Mouse (Mus musculus) forebrain, embryonic 13.5 days (tissue): Measurements from ENCODE around the gene Usp50. TPM values are rescaled to one million over a fixed set of nuclear protein-coding genes. Genes with fewer than 3 reads are reported as not detected.

ENCODE experiments used
- ATAC-seq: fragments of 200-750 bp; cut with Nextera tagmentation; 2 replicates; pipeline ENCODE4 v1.8.0; 2017
- H3K27ac ChIP-seq: fragments of 300-500 bp; sonication (generic); 2 replicates; pipeline ENCODE4 v1.5.1; 2015; ENCODE audit warnings: inconsistent platforms, mild to moderate bottlenecking, moderate library complexity
- H3K27me3 ChIP-seq: fragments of 300-500 bp; sonication (generic); 2 replicates; pipeline ENCODE4 v1.6.1; 2015; ENCODE audit warnings: mild to moderate bottlenecking, inconsistent platforms
- H3K36me3 ChIP-seq: fragments of 300-500 bp; sonication (generic); 2 replicates; pipeline ENCODE4 v1.6.1; 2015; ENCODE audit warnings: mild to moderate bottlenecking, inconsistent platforms; ENCODE audit not compliant: poor library complexity, severe bottlenecking
- H3K4me1 ChIP-seq: fragments of 300-500 bp; sonication (generic); 2 replicates; pipeline ENCODE4 v1.6.1; 2015; ENCODE audit warnings: inconsistent platforms
- H3K4me2 ChIP-seq: fragments of 300-500 bp; sonication (generic); 2 replicates; pipeline ENCODE4 v1.6.1; 2015; ENCODE audit warnings: inconsistent platforms, mild to moderate bottlenecking, moderate library complexity
- H3K4me3 ChIP-seq: fragments of 300-500 bp; sonication (generic); 2 replicates; pipeline ENCODE4 v1.5.1; 2015; ENCODE audit warnings: mild to moderate bottlenecking, inconsistent platforms
- H3K9ac ChIP-seq: fragments of 300-500 bp; sonication (generic); 2 replicates; pipeline ENCODE4 v1.6.1; 2015; ENCODE audit warnings: mild to moderate bottlenecking, inconsistent platforms
- H3K9me3 ChIP-seq: fragments of 300-500 bp; sonication (generic); replicated peaks from 2 replicates; pipeline ENCODE4 v1.6.1; 2016; ENCODE audit warnings: inconsistent platforms
- WGBS: fragments of 180-500 bp; shearing (Covaris S2); methylation state at CpG from one replicate; pipeline ENCODE4 v1.1.7; 2015; 5-methylcytosine and 5-hydroxymethylcytosine counted together
- polyA plus RNA-seq: library from polyadenylated mRNA; unstranded; fragments of >200 nt; fragmentation: Nextera tagmentation; extraction: Ambion mirVana; gene quantifications from 2 replicates; pipeline ENCODE4 v1.2.1, GENCODE M21; 2015

The Usp50 gene
- polyA plus RNA-seq, 1 experiment from 2014 or later, result 3.3 TPM

DNA sequence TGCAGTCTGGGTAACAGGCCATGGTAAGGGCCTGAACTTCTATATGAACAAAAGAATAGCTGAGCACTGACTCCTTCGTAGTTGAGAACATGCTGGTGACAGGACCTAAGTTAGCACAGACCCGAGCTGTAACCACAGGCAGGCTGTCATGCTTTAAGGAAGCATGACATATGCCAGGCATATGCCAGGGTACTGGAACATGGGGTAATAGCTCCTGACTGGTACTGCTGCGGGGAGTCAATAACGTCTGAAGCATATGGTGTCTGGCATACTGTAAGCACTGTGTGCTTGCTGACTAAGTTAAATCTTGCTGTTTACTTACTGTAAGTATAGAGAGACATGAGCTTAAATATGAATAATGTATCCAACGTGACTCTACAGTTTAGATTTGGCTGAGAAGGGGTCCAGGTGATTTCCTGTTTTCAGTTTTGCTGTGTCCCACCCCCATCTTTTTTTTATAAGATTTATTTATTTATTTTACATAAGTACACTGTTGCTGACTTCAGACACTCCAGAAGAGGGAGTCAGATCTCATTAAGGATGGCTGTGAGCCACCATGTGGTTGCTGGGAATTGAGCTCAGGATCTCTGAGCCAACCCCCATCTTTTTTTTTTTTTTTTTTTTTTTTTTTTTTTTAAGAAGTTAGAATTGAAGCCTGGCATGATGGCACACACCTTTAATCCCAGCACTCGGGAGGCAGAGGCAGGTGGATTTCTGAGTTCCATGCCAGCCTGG, 47.8 kb downstream of the Usp50 start:
- H3K36me3 ChIP-seq, result peaks cover 76% of the 10 kb centered on the region
- no peaks in the 10 kb centered on the region for H3K27me3 ChIP-seq
- no peaks in the 10 kb centered on the region for H3K9me3 ChIP-seq
- H3K4me2 ChIP-seq, result no peak overlapping the region
- ATAC-seq, result peak; percentile 96; the same call in 1 of the 2 replicates
- H3K9ac ChIP-seq, result no peak overlapping the region
- WGBS, result 91% methylated on average over 6 of the region's 6 CpGs
- no peak overlapping the region for H3K4me3 ChIP-seq
- no peaks in the 10 kb centered on the region for H3K4me1 ChIP-seq
- H3K27ac ChIP-seq, result no peak overlapping the region

GRCm38 (mm10) chr2:126730502-126730901, 52.8 kb downstream of the Usp50 start:
- Histone ChIP-seq H3K27me3 (no peaks in the 10 kb centered on the region), H3K9me3 (no peaks in the 10 kb centered on the region), H3K36me3 (peaks cover 78% of the 10 kb centered on the region), H3K4me2 (no peak overlapping the region), H3K4me3 (no peak overlapping the region), H3K27ac (no peak overlapping the region), H3K4me1 (no peaks in the 10 kb centered on the region), H3K9ac (no peak overlapping the region)
- ATAC-seq, result no peak
- 89% methylated on average over 2 of the region's 2 CpGs for WGBS

- Histone ChIP-seq H3K36me3 (peaks cover 66% of the 10 kb centered on the region), H3K27ac (no peak overlapping the region), H3K4me2 (no peak overlapping the region), H3K9me3 (no peaks in the 10 kb centered on the region), H3K4me1 (no peaks in the 10 kb centered on the region), H3K4me3 (no peak overlapping the region), H3K27me3 (no peaks in the 10 kb centered on the region), H3K9ac (no peak overlapping the region)
- no peak for ATAC-seq
- over 99% methylated on average over 4 of the region's 4 CpGs for WGBS
Observed at GRCm38 (mm10) chr2:126729207-126729606, 54.1 kb downstream of the Usp50 start.

DNA sequence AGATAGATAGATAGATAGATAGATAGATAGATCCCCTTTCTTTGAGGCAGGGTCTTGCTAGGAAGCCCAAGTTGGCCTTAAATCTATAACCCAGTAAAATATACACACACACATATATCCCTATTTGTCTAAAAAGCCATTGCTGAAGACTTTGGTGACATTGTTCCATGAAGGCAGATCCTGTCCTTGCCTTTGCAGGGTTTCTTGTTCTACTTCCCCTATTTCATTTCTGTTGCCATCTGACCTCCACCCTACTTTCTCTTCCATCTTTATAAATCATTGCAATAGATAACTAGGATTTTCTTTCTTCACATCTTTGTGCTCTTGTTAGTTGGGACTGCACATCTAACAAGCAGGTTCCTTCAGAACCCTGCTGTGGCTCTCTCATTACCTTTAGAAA, 70.3 kb downstream of the Usp50 start:
- H3K27me3 ChIP-seq, result no peaks in the 10 kb centered on the region
- H3K4me1 ChIP-seq, result peaks cover 8% of the 10 kb centered on the region
- no peak overlapping the region for H3K4me2 ChIP-seq
- no peak for ATAC-seq
- H3K27ac ChIP-seq, result no peak overlapping the region
- no peak overlapping the region for H3K9ac ChIP-seq
- H3K36me3 ChIP-seq, result no peaks in the 10 kb centered on the region
- no peak overlapping the region for H3K4me3 ChIP-seq
- H3K9me3 ChIP-seq, result no peaks in the 10 kb centered on the region

- no peaks in the 10 kb centered on the region for H3K36me3 ChIP-seq
- peaks cover 11% of the 10 kb centered on the region for H3K4me1 ChIP-seq
- H3K27ac ChIP-seq, result no peak overlapping the region
- ATAC-seq, result no peak
- no peak overlapping the region for H3K4me3 ChIP-seq
- H3K9ac ChIP-seq, result no peak overlapping the region
- WGBS, result 93% methylated on average over 5 of the region's 5 CpGs
- no peak overlapping the region for H3K4me2 ChIP-seq
- H3K9me3 ChIP-seq, result no peaks in the 10 kb centered on the region
- no peaks in the 10 kb centered on the region for H3K27me3 ChIP-seq
Observed at GRCm38 (mm10) chr2:126712526-126712925, 70.7 kb downstream of the Usp50 start.

DNA sequence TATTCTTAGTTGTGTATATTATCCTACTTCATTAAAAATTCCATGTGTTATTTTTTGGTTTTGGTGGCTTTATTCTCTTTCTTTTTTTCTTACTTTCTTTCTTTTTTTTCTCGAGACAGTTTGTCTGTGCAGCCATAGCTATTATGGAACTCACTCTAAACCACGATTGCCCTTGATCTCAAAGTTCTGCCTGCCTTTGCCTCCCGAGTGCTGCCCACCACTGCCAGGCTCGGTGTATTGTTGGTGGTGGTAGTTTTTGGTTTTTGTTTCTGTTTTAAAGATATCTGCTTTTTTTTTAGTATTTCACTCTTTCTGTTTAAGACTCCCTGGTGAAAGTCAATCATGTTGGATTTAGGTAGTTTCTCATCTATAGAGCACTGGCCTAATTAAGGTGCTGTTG, 74.9 kb downstream of the Usp50 start:
- Histone ChIP-seq H3K4me2 (peak overlapping the region; percentile 74), H3K27me3 (peaks cover 13% of the 10 kb centered on the region), H3K4me1 (peaks cover 11% of the 10 kb centered on the region), H3K9me3 (no peaks in the 10 kb centered on the region), H3K4me3 (peak overlapping the region; percentile 91; the same call in 1 of the 2 replicates), H3K36me3 (no peaks in the 10 kb centered on the region), H3K9ac (peak overlapping the region; percentile 93; the same call in 1 of the 2 replicates), H3K27ac (no peak overlapping the region)
- 85% methylated on average over 4 of the region's 4 CpGs for WGBS
- ATAC-seq, result no peak

DNA sequence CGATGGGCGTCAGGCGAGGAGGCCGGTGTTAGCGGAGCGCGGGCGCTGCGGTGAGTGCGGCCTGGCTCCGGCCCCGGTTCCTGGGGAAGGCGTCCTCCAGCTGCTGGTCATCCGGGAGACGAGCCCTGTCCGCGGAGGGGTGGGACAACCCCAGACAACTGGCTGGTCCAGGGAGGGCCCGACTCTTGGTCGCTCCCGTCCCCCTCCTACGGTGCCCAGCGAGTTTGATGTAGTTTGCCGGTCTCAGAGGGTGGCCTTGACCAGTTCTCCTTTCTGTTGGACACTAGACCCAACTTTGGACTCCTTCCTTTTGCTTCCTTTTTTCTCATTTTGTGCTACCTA, 75.9 kb downstream of the Usp50 start:
- H3K4me1 ChIP-seq, result peaks cover 11% of the 10 kb centered on the region
- H3K4me3 ChIP-seq, result peak overlapping the region; percentile 91
- under 1% methylated on average over 23 of the region's 23 CpGs for WGBS
- H3K4me2 ChIP-seq, result peak overlapping the region; percentile 74
- ATAC-seq, result no peak; the same call in 1 of the 2 replicates
- peak overlapping the region; percentile 93 for H3K9ac ChIP-seq
- peak overlapping the region; percentile 86 for H3K27ac ChIP-seq
- peaks cover 17% of the 10 kb centered on the region for H3K27me3 ChIP-seq
- no peaks in the 10 kb centered on the region for H3K36me3 ChIP-seq
- no peaks in the 10 kb centered on the region for H3K9me3 ChIP-seq

- 3% methylated on average over 47 of the region's 47 CpGs for WGBS
- peaks cover 11% of the 10 kb centered on the region for H3K4me1 ChIP-seq
Observed at GRCm38 (mm10) chr2:126706759-126707437, 76.4 kb downstream of the Usp50 start, which contains the start of gene Usp8. Gene Usp8, plus strand, starts transcription at chr2:126707328.

DNA sequence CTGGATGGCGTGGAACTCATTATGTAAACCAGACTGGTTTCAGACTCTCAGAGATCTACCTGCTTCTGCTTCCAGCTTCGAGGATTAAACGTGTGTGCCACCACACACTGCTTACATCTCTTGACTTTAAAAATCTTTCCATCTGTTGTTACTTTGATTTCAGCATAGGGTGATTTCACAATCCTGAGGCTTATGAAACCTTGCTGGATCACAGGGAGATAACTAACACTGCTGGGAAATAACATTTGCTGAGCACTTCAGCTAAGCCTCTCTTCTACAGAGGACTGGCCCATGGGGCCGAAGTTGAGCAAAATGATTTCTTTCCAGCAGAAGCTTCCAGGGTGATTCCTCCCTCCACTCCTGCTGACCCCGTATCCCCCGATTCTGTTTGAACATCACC, 88.0 kb downstream of the Usp50 start:
- no peak for ATAC-seq
- Histone ChIP-seq H3K4me1 (no peaks in the 10 kb centered on the region), H3K4me3 (no peak overlapping the region), H3K27me3 (no peaks in the 10 kb centered on the region), H3K9ac (no peak overlapping the region), H3K27ac (no peak overlapping the region), H3K36me3 (no peaks in the 10 kb centered on the region), H3K9me3 (no peaks in the 10 kb centered on the region), H3K4me2 (no peak overlapping the region)
- 86% methylated on average over 6 of the region's 6 CpGs for WGBS

More at GRCm38 (mm10) chr2:126706759-126707437, 76.4 kb downstream of the Usp50 start, which contains the start of gene Usp8:
- peak; percentile 100 for ATAC-seq
- H3K27me3 ChIP-seq, result peaks cover 17% of the 10 kb centered on the region
- H3K9me3 ChIP-seq, result no peaks in the 10 kb centered on the region
- peak within 1 kb of the TSS; percentile 74 for H3K4me2 ChIP-seq
- peak within 1 kb of the TSS; percentile 86 for H3K27ac ChIP-seq
- H3K36me3 ChIP-seq, result no peaks in the 10 kb centered on the region
- peak within 1 kb of the TSS; percentile 91 for H3K4me3 ChIP-seq
- peak within 1 kb of the TSS; percentile 93 for H3K9ac ChIP-seq

DNA sequence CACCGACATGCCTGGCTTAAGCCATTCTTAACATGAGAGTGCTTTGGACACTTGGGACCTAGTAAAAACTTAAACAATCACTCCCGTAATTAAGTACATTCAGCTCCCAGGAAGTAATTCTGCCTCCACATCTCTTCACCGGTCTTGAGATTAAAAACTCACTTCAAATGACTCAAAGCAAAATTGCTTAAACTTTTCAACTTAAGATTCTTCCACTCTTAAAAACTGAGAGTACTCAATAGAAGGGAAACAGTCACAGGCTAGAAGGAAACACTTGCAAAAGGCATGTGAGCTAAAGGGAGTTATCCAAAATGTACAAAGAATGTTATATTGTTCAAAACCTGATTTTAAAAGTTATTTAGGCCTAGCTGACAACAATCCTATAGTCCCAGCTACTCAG, 92.0 kb downstream of the Usp50 start:
- Histone ChIP-seq H3K4me2 (no peak overlapping the region), H3K4me1 (no peaks in the 10 kb centered on the region), H3K27ac (no peak overlapping the region), H3K4me3 (no peak overlapping the region), H3K9ac (no peak overlapping the region), H3K9me3 (no peaks in the 10 kb centered on the region), H3K27me3 (no peaks in the 10 kb centered on the region), H3K36me3 (no peaks in the 10 kb centered on the region)
- no peak for ATAC-seq
- WGBS, result 87% methylated on average over 3 of the region's 3 CpGs

DNA sequence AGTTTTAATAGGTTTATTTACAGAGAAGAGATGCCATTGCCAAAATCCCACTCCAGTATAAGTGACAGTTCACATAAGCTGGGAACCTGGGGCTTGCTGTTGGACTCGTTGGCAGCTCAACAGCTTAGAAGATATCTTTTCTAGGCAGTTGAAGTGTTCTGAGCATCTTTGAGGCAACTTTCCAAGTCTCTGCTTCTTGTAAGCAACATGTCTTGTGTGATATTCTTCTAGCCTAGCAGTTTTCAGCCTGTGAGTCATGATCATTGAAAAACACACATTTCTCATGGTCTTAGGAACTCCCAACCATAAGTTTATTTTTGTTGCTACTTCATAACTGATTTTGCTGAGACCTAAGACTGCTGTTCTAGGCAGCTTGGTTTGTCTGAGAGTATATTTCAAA, 100.3 kb downstream of the Usp50 start:
- Histone ChIP-seq H3K9ac (no peak overlapping the region), H3K4me3 (no peak overlapping the region), H3K36me3 (peaks cover 29% of the 10 kb centered on the region), H3K27ac (no peak overlapping the region), H3K4me1 (no peaks in the 10 kb centered on the region), H3K4me2 (no peak overlapping the region), H3K27me3 (no peaks in the 10 kb centered on the region), H3K9me3 (peaks cover 4% of the 10 kb centered on the region; the same call in 1 of the 2 replicates)
- ATAC-seq, result no peak
- 94% methylated on average over 1 of the region's 1 CpGs for WGBS

DNA sequence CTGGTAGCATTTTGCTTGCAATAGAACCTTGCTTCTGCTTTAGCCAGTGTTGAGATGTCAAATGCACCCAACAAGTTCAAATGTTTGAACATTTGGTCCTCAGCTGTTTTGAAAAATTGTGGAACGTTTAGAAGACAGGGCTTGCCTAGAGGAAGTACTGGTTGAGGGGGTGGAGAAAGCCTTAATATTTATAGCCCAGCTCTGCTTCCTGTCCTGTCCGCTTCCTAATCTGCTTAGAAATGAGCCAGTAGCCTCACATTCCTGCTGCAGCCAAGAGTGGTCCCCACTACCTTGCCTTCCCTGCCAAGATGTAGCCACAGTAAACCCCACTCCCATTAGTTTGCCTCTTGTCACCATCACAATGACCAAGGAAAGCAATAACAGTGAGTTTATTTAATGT, 100.9 kb downstream of the Usp50 start:
- Histone ChIP-seq H3K4me1 (peaks cover 4% of the 10 kb centered on the region; the same call in 1 of the 2 replicates), H3K4me3 (no peak overlapping the region), H3K36me3 (peaks cover 29% of the 10 kb centered on the region), H3K27ac (no peak overlapping the region), H3K9me3 (peaks cover 4% of the 10 kb centered on the region; the same call in 1 of the 2 replicates), H3K27me3 (no peaks in the 10 kb centered on the region), H3K4me2 (no peak overlapping the region), H3K9ac (no peak overlapping the region)
- no peak for ATAC-seq
- 91% methylated on average over 2 of the region's 2 CpGs for WGBS
